Mouse (Mus musculus) lung, postnatal 14 days (tissue): Measurements from ENCODE around the gene Ccdc151.

Experiments
- DNase-seq: peaks from one replicate; pipeline ENCODE4 v3.0.0; 2021

The Ccdc151 gene

GRCm38 (mm10) chr9:21996178-21996867 is 6.1 kb downstream of the Ccdc151 start:
- DNase-seq: no peak

- no peak for DNase-seq
These were observed 10.2 kb downstream of the Ccdc151 start for GRCm38 (mm10) chr9:21992227-21992626.

GRCm38 (mm10) chr9:21989230-21990110 is 13.0 kb downstream of the Ccdc151 start, which contains the start of gene Rgl3:
TSS of gene Rgl3 (minus strand) at chr9:21989446.
- DNase-seq: peak; percentile 74

- DNase-seq: no peak
These were observed 13.9 kb downstream of the Ccdc151 start for GRCm38 (mm10) chr9:21988421-21989101.

GRCm38 (mm10) chr9:21987592-21988342 is 14.7 kb downstream of the Ccdc151 start:
- DNase-seq: no peak

- DNase-seq: no peak
These were observed 18.5 kb downstream of the Ccdc151 start for GRCm38 (mm10) chr9:21983911-21984310.

- DNase-seq: no peak
These were observed 23.9 kb downstream of the Ccdc151 start for GRCm38 (mm10) chr9:21978398-21979128.

GRCm38 (mm10) chr9:21977972-21978371 is 24.5 kb downstream of the Ccdc151 start:
- peak; percentile 55 for DNase-seq

- no peak for DNase-seq
These were observed 25.1 kb downstream of the Ccdc151 start for GRCm38 (mm10) chr9:21977331-21977730.

- DNase-seq: no peak
These were observed 25.7 kb downstream of the Ccdc151 start for GRCm38 (mm10) chr9:21976626-21977175.

- DNase-seq: no peak
These were observed 33.1 kb downstream of the Ccdc151 start for GRCm38 (mm10) chr9:21969304-21969703.

GRCm38 (mm10) chr9:21968883-21969282 is 33.6 kb downstream of the Ccdc151 start:
- DNase-seq: no peak

GRCm38 (mm10) chr9:21963417-21963816 is 39.0 kb downstream of the Ccdc151 start, which contains the start of gene Epor:
TSS of gene Epor (minus strand) at chr9:21963506.
- DNase-seq: peak; percentile 31

- peak; percentile 66 for DNase-seq
These were observed 39.9 kb downstream of the Ccdc151 start for GRCm38 (mm10) chr9:21962416-21963059.

- peak; percentile 8 for DNase-seq
These were observed 40.4 kb downstream of the Ccdc151 start for GRCm38 (mm10) chr9:21962010-21962409.

GRCm38 (mm10) chr9:21961366-21961980 is 41.0 kb downstream of the Ccdc151 start:
- DNase-seq: no peak

GRCm38 (mm10) chr9:21960558-21961208 is 41.8 kb downstream of the Ccdc151 start:
- DNase-seq: peak; percentile 50

- no peak for DNase-seq
These were observed 42.3 kb downstream of the Ccdc151 start for GRCm38 (mm10) chr9:21960135-21960534.

GRCm38 (mm10) chr9:21959244-21959643 is 43.2 kb downstream of the Ccdc151 start:
- DNase-seq: no peak

- DNase-seq: no peak
These were observed 44.1 kb downstream of the Ccdc151 start for GRCm38 (mm10) chr9:21958372-21958771.
